ENCODE assay signal across 25 mouse cellular contexts in genomic region chr14:30198882-30199281, GRCm38 (mm10).
"Had no signal": no experiment of that assay in that cellular context is flagged by ENCODE, and none has a peak within 500 bp of the region (broad histone marks: within the 10 kb centered on the region; RNA-seq: fewer than 3 reads in every experiment).

No protein-coding gene starts in this region.

- H3K9me3 ChIP-seq: heart, embryonic 10.5 days; heart, embryonic 12.5 days; hindbrain, embryonic 12.5 days; intestine, embryonic 15.5 days; limb, embryonic 12.5 days had no signal

- H3K4me2 ChIP-seq: heart, embryonic 12.5 days; hindbrain, embryonic 12.5 days; hindbrain, embryonic 14.5 days; intestine, embryonic 15.5 days; limb, embryonic 12.5 days; liver, embryonic 11.5 days had no signal

- H3K9ac ChIP-seq: heart, embryonic 12.5 days; hindbrain, embryonic 12.5 days; hindbrain, embryonic 14.5 days; intestine, embryonic 15.5 days; limb, embryonic 12.5 days; liver, embryonic 14.5 days had no signal

- H3K4me3 ChIP-seq: gastrocnemius, adult 2 months; heart, embryonic 10.5 days; heart, embryonic 12.5 days; hindbrain, embryonic 10.5 days; hindbrain, embryonic 12.5 days; intestine, embryonic 15.5 days; limb, embryonic 12.5 days had no signal

- H3K27me3 ChIP-seq: heart, embryonic 12.5 days; hindbrain, embryonic 12.5 days; intestine, embryonic 15.5 days; limb, embryonic 12.5 days had no signal

- ATAC-seq: hindbrain, embryonic 16.5 days; inflammation-experienced regulatory T-cells, adult 6 months; intestine, embryonic 15.5 days; intestine, postnatal 0 days had no signal

- H3K36me3 ChIP-seq: heart, embryonic 10.5 days; heart, embryonic 12.5 days; hindbrain, embryonic 10.5 days; hindbrain, embryonic 12.5 days; intestine, embryonic 15.5 days; limb, embryonic 12.5 days had no signal

- H3K4me1 ChIP-seq: hindbrain, embryonic 10.5 days; hindbrain, embryonic 12.5 days; intestine, embryonic 15.5 days had no signal

- DNase-seq: gastrocnemius, adult 2 months; gastrocnemius, postnatal 10 days; gastrocnemius, postnatal 25 days; heart, adult 18-20 months; heart, postnatal 10 days; heart, postnatal 4 days; kidney, adult 18-20 months; kidney, adult 8-10 months; kidney, postnatal 10 days; kidney, postnatal 36 days; layer of hippocampus, adult 9-11 months; layer of hippocampus, postnatal 36 days; liver had no signal

- H3K27ac ChIP-seq: gastrocnemius, adult 2 months; heart, embryonic 10.5 days; hindbrain, embryonic 10.5 days; hindbrain, embryonic 12.5 days; hindbrain, embryonic 14.5 days; intestine, embryonic 15.5 days; limb, embryonic 12.5 days; liver, embryonic 14.5 days had no signal
